Comparison of ENCODE assay signal across 9 mouse cellular contexts in genomic region chr1:76535522-76535956, GRCm38 (mm10).
DNase-seq lines count a peak whose midpoint lies in the region; ATAC-seq and TF ChIP-seq lines count a peak whose summit lies in the region.
"Had no signal": no experiment of that assay in that cellular context is flagged by ENCODE, and none has a peak within 500 bp of the region (broad histone marks: within the 10 kb centered on the region; RNA-seq: fewer than 3 reads in every experiment).

No protein-coding gene starts in this region.

- peak; percentile 36 for DNase-seq in kidney, adult 11 months
- peak; percentile 70 for DNase-seq in Muller cell, postnatal 12 days (ENCODE audit: inconsistent ontology term)
- peak; percentile 78 for DNase-seq in brain, embryonic 14.5 days (ENCODE audit: low read depth)
- DNase-seq in hindbrain, embryonic 14.5 days (ENCODE audit: low spot score) = peak; percentile 53
- no peak for DNase-seq in layer of hippocampus, adult 9-11 months
- DNase-seq in layer of hippocampus, adult 9-10 months (ENCODE audit: low spot score) = no peak
- DNase-seq: gastrocnemius, postnatal 10 days had no signal

- no peak overlapping the region for H3K4me3 ChIP-seq in kidney, embryonic 14.5 days (ENCODE audit: low read length)
- no peak overlapping the region for H3K4me3 ChIP-seq in hindbrain, embryonic 14.5 days (replicated peaks; ENCODE audit: low read length)

- WGBS in kidney, embryonic 14.5 days = 77% methylated on average over 4 of the region's 4 CpGs
- 38% methylated on average over 4 of the region's 4 CpGs for WGBS in hindbrain, embryonic 14.5 days

- H3K4me2 ChIP-seq in kidney, embryonic 14.5 days (replicated peaks; ENCODE audit: low read depth, low read length) = no peak overlapping the region
- no peak overlapping the region for H3K4me2 ChIP-seq in hindbrain, embryonic 14.5 days (replicated peaks)

- no peak for ATAC-seq in kidney, embryonic 14.5 days (ENCODE audit: low FRiP score, low TSS enrichment)
- ATAC-seq in hindbrain, embryonic 14.5 days (ENCODE audit: low FRiP score) = peak; percentile 53; the same call in 1 of the 2 replicates
- ATAC-seq in inflammation-experienced regulatory T-cells, adult 6 months = no peak

- no peaks in the 10 kb centered on the region for H3K9me3 ChIP-seq in kidney, embryonic 14.5 days (ENCODE audit: control insufficient read depth, low read length)
- H3K9me3 ChIP-seq in hindbrain, embryonic 14.5 days (ENCODE audit: control insufficient read depth, low read length) = no peaks in the 10 kb centered on the region

- no peak for TF ChIP-seq CTCF in brain, embryonic 14.5 days (IDR thresholded peaks at IDR 0.05; ENCODE audit: borderline replicate concordance, extremely low read depth, insufficient read depth, insufficient read length)

- H3K4me1 ChIP-seq in kidney, embryonic 14.5 days (ENCODE audit: control insufficient read depth, insufficient read depth, low read length) = no peaks in the 10 kb centered on the region
- H3K4me1 ChIP-seq in hindbrain, embryonic 14.5 days (replicated peaks; ENCODE audit: control insufficient read depth, insufficient read depth, low read length) = no peaks in the 10 kb centered on the region

- H3K36me3 ChIP-seq in kidney, embryonic 14.5 days (ENCODE audit: control insufficient read depth, insufficient read depth, low read length) = no peaks in the 10 kb centered on the region
- H3K36me3 ChIP-seq in hindbrain, embryonic 14.5 days (replicated peaks; ENCODE audit: control insufficient read depth, insufficient read depth) = no peaks in the 10 kb centered on the region

- no peaks in the 10 kb centered on the region for H3K27me3 ChIP-seq in kidney, embryonic 14.5 days (ENCODE audit: control insufficient read depth, insufficient read depth, low read length)
- no peaks in the 10 kb centered on the region for H3K27me3 ChIP-seq in hindbrain, embryonic 14.5 days (ENCODE audit: control insufficient read depth, insufficient read depth, low read length)

- TF ChIP-seq POLR2A in brain, embryonic 14.5 days (IDR thresholded peaks at IDR 0.05; ENCODE audit: borderline replicate concordance, extremely low read depth, insufficient read depth, insufficient read length, poor library complexity, severe bottlenecking) = no peak

- H3K27ac ChIP-seq in kidney, embryonic 14.5 days (ENCODE audit: low read depth, low read length) = no peak overlapping the region
- H3K27ac ChIP-seq in hindbrain, embryonic 14.5 days = no peak overlapping the region

- no peak overlapping the region for H3K9ac ChIP-seq in kidney, embryonic 14.5 days (ENCODE audit: low read depth, low read length)
- H3K9ac ChIP-seq in hindbrain, embryonic 14.5 days = no peak overlapping the region

Comparison
In these comparisons a context has a peak if more than half of its experiments do, and no peak if none do; other contexts are left out.
1. DNase-seq: peak in kidney, adult 11 months (single experiment), Muller cell, postnatal 12 days (single experiment), brain, embryonic 14.5 days (single experiment) and hindbrain, embryonic 14.5 days (single experiment); none in layer of hippocampus, adult 9-11 months (single experiment) and layer of hippocampus, adult 9-10 months (single experiment).